Mouse (Mus musculus) neural tube, embryonic 13.5 days (tissue): Measurements from ENCODE around the gene 1700008O03Rik. TPM values are rescaled to one million over a fixed set of nuclear protein-coding genes. Genes with fewer than 3 reads are reported as not detected.

Experiments
- ATAC-seq: fragments of 200-750 bp; cut with Nextera tagmentation; 2 replicates; pipeline ENCODE4 v1.8.0; 2017; ENCODE audit warnings: low read depth, mild to moderate bottlenecking, moderate TSS enrichment, moderate library complexity
- H3K27ac ChIP-seq: fragments of 300-500 bp; sonication (generic); replicated peaks from 2 replicates; pipeline ENCODE4 v1.5.1; 2015; ENCODE audit warnings: moderate library complexity, mild to moderate bottlenecking, inconsistent platforms
- H3K27me3 ChIP-seq: fragments of 300-500 bp; sonication (generic); 2 replicates; pipeline ENCODE4 v1.6.1; 2015; ENCODE audit warnings: mild to moderate bottlenecking, inconsistent platforms
- H3K36me3 ChIP-seq: fragments of 300-500 bp; sonication (generic); 2 replicates; pipeline ENCODE4 v1.6.1; 2015; ENCODE audit warnings: mild to moderate bottlenecking, inconsistent platforms
- H3K4me1 ChIP-seq: fragments of 300-500 bp; sonication (generic); replicated peaks from 2 replicates; pipeline ENCODE4 v1.6.1; 2015; ENCODE audit warnings: inconsistent platforms
- H3K4me2 ChIP-seq: fragments of 300-500 bp; sonication (generic); 2 replicates; pipeline ENCODE4 v1.6.1; 2015; ENCODE audit warnings: inconsistent platforms, mild to moderate bottlenecking, moderate library complexity
- H3K4me3 ChIP-seq: fragments of 300-500 bp; sonication (generic); 2 replicates; pipeline ENCODE4 v1.5.1; 2015; ENCODE audit warnings: mild to moderate bottlenecking, inconsistent platforms
- H3K9ac ChIP-seq: fragments of 300-500 bp; sonication (generic); 2 replicates; pipeline ENCODE4 v1.6.1; 2015; ENCODE audit warnings: moderate library complexity, mild to moderate bottlenecking, inconsistent platforms
- H3K9me3 ChIP-seq: fragments of 300-500 bp; sonication (generic); 2 replicates; pipeline ENCODE4 v1.6.1; 2016; ENCODE audit warnings: inconsistent platforms
- WGBS: fragments of 180-500 bp; shearing (Covaris S2); methylation state at CpG from one replicate; pipeline ENCODE4 v1.1.7; 2015; 5-methylcytosine and 5-hydroxymethylcytosine counted together
- polyA plus RNA-seq: library from polyadenylated mRNA; unstranded; fragments of >200 nt; fragmentation: Nextera tagmentation; extraction: Ambion mirVana; gene quantifications from 2 replicates; pipeline ENCODE4 v1.2.1, GENCODE M21; 2015

The 1700008O03Rik gene
- polyA plus RNA-seq, 1 experiment from 2014 or later: 1.0 TPM

GRCm38 (mm10) chr7:44353601-44354340 lies 31.8 kb downstream of the 1700008O03Rik start:
- 2% methylated on average over 35 of the region's 35 CpGs for WGBS
- Histone ChIP-seq H3K9ac (no peak overlapping the region), H3K4me3 (0 out of 2 replicates have a peak overlapping the region, but pooled peaks have one; percentile 6), H3K4me2 (no peak overlapping the region), H3K27ac (no peak overlapping the region), H3K9me3 (no peaks in the 10 kb centered on the region), H3K36me3 (peaks cover 43% of the 10 kb centered on the region), H3K27me3 (peaks cover 92% of the 10 kb centered on the region), H3K4me1 (peaks cover 58% of the 10 kb centered on the region)
- ATAC-seq: no peak

DNA sequence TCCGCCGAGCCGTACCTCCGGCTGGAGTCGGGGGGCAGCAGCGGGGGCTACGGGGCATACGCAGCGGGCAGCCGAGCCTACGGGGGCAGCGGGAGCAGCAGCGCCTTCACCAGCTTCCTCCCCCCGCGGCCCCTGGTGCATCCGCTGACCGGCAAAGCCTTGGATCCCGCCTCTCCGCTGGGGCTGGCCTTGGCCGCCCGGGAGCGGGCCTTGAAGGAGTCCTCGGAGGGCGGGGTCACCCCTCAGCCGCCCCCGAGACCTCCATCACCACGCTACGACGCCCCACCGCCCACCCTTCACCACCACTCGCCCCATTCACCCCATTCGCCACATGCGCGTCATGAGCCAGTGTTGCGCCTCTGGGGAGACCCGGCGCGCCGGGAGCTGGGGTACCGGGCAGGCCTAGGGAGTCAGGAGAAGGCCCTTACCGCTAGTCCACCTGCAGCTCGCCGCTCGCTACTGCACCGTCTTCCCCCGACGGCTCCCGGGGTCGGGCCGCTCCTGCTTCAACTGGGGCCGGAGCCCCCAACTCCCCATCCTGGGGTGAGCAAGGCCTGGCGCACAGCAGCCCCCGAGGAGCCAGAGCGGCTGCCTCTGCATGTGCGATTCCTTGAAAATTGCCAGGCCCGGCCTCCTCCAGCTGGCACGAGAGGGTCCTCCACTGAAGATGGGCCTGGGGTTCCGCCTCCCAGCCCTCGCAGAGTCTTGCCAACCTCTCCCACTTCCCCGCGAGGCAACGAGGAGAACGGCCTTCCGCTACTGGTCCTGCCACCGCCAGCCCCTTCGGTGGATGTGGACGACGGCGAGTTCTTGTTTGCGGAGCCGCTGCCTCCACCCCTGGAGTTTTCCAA lies 32.6 kb downstream of the 1700008O03Rik start:
- Histone ChIP-seq H3K9ac (peak overlapping the region; percentile 41), H3K4me3 (peak overlapping the region; percentile 8), H3K36me3 (peaks cover 50% of the 10 kb centered on the region), H3K4me1 (peaks cover 54% of the 10 kb centered on the region), H3K27ac (no peak overlapping the region), H3K4me2 (0 out of 2 replicates have a peak overlapping the region, but pooled peaks have one; percentile 4), H3K27me3 (peaks cover 95% of the 10 kb centered on the region), H3K9me3 (no peaks in the 10 kb centered on the region)
- no peak for ATAC-seq
- WGBS: 3% methylated on average over 71 of the region's 71 CpGs

DNA sequence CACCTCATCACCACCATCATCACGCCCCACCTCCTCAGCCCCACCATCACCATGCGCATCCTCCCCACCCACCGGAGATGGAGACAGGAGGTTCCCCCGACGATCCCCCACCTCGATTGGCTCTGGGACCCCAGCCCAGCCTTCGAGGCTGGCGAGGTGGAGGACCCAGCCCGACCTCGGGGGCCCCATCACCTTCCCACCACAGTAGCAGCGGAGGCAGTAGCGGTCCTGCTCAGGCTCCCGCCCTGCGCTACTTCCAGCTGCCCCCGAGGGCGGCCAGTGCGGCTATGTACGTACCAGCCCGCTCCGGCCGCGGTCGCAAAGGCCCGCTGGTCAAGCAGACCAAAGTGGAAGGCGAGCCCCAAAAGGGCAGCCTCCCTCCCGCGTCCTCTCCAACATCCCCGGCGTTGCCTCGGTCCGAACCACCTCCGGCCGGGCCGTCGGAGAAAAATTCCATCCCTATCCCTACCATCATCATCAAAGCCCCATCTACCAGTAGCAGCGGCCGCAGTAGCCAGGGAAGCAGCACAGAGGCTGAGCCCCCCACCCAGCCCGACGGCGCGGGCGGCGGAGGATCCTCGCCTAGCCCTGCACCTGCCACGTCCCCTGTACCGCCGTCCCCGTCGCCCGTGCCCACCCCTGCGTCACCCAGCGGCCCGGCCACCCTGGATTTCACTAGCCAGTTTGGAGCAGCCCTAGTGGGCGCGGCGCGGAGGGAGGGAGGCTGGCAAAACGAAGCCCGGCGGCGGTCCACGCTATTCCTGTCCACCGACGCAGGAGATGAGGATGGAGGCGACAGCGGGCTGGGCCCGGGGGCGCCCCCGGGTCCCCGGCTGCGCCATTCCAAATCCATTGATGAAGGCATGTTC lies 33.5 kb downstream of the 1700008O03Rik start:
- peaks cover 96% of the 10 kb centered on the region for H3K27me3 ChIP-seq
- H3K4me2 ChIP-seq: no peak overlapping the region
- ATAC-seq: peak; percentile 25; the same call in 1 of the 2 replicates
- no peaks in the 10 kb centered on the region for H3K9me3 ChIP-seq
- no peak overlapping the region for H3K27ac ChIP-seq
- WGBS: 3% methylated on average over 71 of the region's 71 CpGs
- peaks cover 59% of the 10 kb centered on the region for H3K36me3 ChIP-seq
- H3K4me3 ChIP-seq: peak overlapping the region; percentile 8; the same call in 1 of the 2 replicates
- H3K4me1 ChIP-seq: peaks cover 45% of the 10 kb centered on the region
- peak overlapping the region; percentile 41 for H3K9ac ChIP-seq

DNA sequence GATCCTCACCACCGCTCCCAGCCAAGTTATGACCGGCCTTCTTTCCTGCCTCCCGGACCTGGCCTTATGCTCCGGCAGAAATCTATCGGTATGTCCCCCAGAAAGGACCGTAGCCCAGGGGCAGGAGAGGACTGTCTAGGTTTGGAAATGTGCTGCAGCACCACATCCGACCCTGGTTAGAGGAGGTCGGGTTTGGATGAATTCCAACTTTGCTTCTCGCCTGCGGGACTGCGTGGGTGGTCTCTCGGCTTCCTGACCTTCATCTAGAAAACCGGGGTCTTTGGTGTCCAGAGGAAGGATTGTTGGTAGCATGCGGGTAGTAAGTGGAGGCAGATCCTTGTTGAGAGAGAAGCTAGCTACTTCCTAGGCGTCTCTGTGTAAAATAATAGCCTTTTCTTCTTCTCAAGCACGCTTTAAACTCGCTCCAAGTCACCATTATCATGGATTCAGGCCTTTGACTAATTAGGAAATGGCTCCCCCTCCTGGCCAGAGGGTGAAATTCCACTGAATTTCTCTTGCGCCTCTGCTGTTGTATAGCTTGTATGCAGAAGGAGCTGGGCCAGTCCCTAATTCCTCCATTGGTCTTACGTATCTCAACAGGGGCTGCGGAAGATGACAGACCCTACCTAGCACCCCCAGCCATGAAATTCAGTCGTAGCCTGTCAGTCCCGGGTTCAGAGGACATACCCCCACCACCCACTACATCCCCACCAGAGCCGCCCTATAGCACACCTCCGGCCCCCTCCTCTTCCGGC lies 34.5 kb downstream of the 1700008O03Rik start:
- Histone ChIP-seq H3K4me2 (peak overlapping the region; percentile 44), H3K9ac (peak overlapping the region; percentile 41), H3K27ac (peak overlapping the region; percentile 49; the same call in 1 of the 2 replicates), H3K4me1 (peaks cover 38% of the 10 kb centered on the region), H3K27me3 (peaks cover 95% of the 10 kb centered on the region), H3K36me3 (peaks cover 69% of the 10 kb centered on the region), H3K4me3 (peak overlapping the region; percentile 4; the same call in 1 of the 2 replicates), H3K9me3 (no peaks in the 10 kb centered on the region)
- 5% methylated on average over 25 of the region's 25 CpGs for WGBS
- ATAC-seq: peak; percentile 51

- WGBS: 28% methylated on average over 3 of the region's 3 CpGs
- Histone ChIP-seq H3K4me3 (no peak overlapping the region), H3K27ac (no peak overlapping the region), H3K36me3 (peaks cover 75% of the 10 kb centered on the region), H3K27me3 (peaks cover 82% of the 10 kb centered on the region), H3K9ac (no peak overlapping the region), H3K4me1 (peaks cover 38% of the 10 kb centered on the region), H3K9me3 (no peaks in the 10 kb centered on the region), H3K4me2 (no peak overlapping the region)
- ATAC-seq: no peak
Measured at GRCm38 (mm10) chr7:44349043-44349442, 36.6 kb downstream of the 1700008O03Rik start.

DNA sequence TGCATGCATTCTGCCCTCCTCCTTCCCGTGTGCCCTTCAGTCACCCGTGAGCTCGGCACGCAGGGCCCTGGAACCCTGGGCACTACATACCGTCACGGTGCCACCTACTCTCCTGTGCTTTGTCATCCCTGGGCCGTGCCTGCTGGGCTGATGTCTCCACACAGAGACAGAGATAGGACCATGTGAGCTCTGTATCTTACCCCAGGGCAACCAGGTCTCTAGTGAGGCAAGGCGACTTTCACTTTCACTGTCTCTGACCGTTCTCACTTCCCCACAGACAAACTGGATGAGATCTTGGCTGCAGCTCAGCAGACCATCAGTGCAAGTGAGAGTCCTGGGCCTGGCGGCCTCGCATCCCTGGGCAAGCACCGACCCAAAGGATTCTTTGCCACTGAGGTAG lies 41.0 kb downstream of the 1700008O03Rik start:
- H3K9me3 ChIP-seq: no peaks in the 10 kb centered on the region
- no peak overlapping the region for H3K9ac ChIP-seq
- peaks cover 60% of the 10 kb centered on the region for H3K27me3 ChIP-seq
- 73% methylated on average over 12 of the region's 12 CpGs for WGBS
- H3K4me3 ChIP-seq: no peak overlapping the region
- no peak overlapping the region for H3K27ac ChIP-seq
- ATAC-seq: no peak
- no peaks in the 10 kb centered on the region for H3K4me1 ChIP-seq
- no peak overlapping the region for H3K4me2 ChIP-seq
- peaks cover 58% of the 10 kb centered on the region for H3K36me3 ChIP-seq

DNA sequence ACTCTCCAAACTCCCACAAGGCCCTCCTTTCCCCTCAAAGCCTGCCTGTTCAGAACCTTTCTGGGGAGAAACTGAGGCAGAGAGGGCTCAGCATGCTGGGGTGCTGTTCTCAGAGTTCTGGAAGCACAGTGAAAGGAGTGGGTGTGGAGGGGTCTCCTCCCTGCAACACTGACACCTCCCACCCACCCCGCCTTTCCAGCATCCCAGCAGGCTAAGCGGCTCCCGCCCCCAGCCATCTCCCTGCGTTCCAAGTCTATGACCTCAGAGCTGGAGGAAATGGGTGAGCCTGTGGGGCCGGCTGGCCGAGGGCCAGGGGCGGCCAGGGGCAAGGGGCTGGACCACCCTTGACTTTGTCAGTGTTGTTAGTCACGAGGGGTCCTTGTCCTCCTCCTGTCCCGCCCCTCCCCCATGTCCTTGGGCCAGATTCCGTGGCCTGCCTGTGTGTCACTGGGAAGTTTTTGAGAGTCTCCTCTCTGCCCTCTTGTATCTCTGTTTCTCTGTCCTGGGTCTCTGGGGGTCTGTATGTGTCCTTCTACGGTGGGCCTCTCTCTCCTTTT lies 42.1 kb downstream of the 1700008O03Rik start:
- 18% methylated on average over 11 of the region's 11 CpGs for WGBS
- H3K4me3 ChIP-seq: no peak overlapping the region
- peaks cover 50% of the 10 kb centered on the region for H3K36me3 ChIP-seq

GRCm38 (mm10) chr7:44341714-44342113 lies 43.9 kb downstream of the 1700008O03Rik start:
- Histone ChIP-seq H3K27me3 (peaks cover 61% of the 10 kb centered on the region), H3K4me2 (no peak overlapping the region), H3K9me3 (no peaks in the 10 kb centered on the region), H3K9ac (no peak overlapping the region), H3K36me3 (peaks cover 32% of the 10 kb centered on the region), H3K4me1 (peaks cover 20% of the 10 kb centered on the region), H3K27ac (no peak overlapping the region), H3K4me3 (no peak overlapping the region)
- ATAC-seq: no peak
- WGBS: 71% methylated on average over 5 of the region's 5 CpGs

More for the DNA sequence above, 42.1 kb downstream of the 1700008O03Rik start:
- H3K9me3 ChIP-seq: no peaks in the 10 kb centered on the region
- H3K27ac ChIP-seq: no peak overlapping the region
- ATAC-seq: no peak
- H3K27me3 ChIP-seq: peaks cover 60% of the 10 kb centered on the region
- H3K9ac ChIP-seq: no peak overlapping the region
- H3K4me1 ChIP-seq: 0 out of 2 replicates have a peak, but pooled peaks cover 1% of the 10 kb centered on the region
- H3K4me2 ChIP-seq: 0 out of 2 replicates have a peak overlapping the region, but pooled peaks have one; percentile 9

DNA sequence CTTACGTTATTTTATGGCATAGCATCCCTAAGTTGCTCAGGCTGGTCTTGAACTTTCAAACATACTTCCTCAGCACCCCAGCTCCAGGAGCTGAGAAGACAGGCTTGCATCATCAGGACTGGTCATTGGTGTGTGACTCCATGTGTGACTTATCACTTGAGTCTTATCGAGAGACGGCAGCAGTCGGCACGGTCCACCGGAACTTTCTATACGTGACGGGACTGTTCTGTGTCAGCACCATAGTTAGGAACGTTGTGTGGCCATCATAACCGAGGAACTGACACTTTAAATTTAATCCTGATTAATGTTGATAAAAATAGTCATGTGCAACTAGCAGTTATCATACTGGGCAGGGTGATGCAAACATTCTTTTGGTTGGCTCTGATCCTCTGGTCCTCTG lies 44.5 kb downstream of the 1700008O03Rik start:
- peaks cover 61% of the 10 kb centered on the region for H3K27me3 ChIP-seq
- no peak overlapping the region for H3K27ac ChIP-seq

DNA sequence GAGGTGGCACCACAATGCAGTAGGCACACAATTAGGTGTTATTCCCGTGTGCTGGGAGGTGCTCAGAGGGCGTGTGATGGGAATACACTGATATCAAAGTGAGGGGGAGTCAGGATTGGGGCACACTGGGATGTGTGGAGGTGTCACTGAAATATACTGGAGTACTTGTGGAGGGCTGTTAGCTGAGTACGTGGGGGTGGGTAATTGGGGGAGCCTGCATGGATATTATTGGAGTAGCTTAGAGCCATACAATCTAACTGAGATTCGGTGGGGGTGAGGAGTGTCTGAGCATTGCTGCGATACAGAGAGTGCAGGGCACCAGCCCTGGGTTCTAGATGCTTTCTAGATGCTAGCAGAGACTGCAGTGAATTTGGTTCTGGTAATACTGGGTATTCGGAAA lies 45.4 kb downstream of the 1700008O03Rik start:
- Histone ChIP-seq H3K4me2 (no peak overlapping the region), H3K9me3 (no peaks in the 10 kb centered on the region), H3K4me1 (peaks cover 32% of the 10 kb centered on the region), H3K9ac (no peak overlapping the region), H3K4me3 (no peak overlapping the region), H3K36me3 (peaks cover 17% of the 10 kb centered on the region), H3K27ac (no peak overlapping the region), H3K27me3 (peaks cover 67% of the 10 kb centered on the region)
- WGBS: 71% methylated on average over 6 of the region's 6 CpGs
- no peak for ATAC-seq

More for the DNA sequence above, 44.5 kb downstream of the 1700008O03Rik start:
- Histone ChIP-seq H3K9me3 (no peaks in the 10 kb centered on the region), H3K9ac (no peak overlapping the region), H3K4me3 (no peak overlapping the region), H3K36me3 (peaks cover 26% of the 10 kb centered on the region), H3K4me2 (no peak overlapping the region), H3K4me1 (peaks cover 25% of the 10 kb centered on the region)
- ATAC-seq: no peak
- WGBS: 86% methylated on average over 10 of the region's 10 CpGs
